Mouse (Mus musculus) adrenal gland, postnatal 36 days (tissue): Measurements from ENCODE around the gene Tnpo3. TPM values are rescaled to one million over a fixed set of nuclear protein-coding genes. Genes with fewer than 3 reads are reported as not detected.

Experiments used
- total RNA-seq, 2 experiments: library from RNA; stranded (reverse); gene quantifications; 2 replicates each; pipeline ENCODE4 v1.2.3; 2021

The Tnpo3 gene
- total RNA-seq, 2 experiments from 2014 or later: 51.6 to 56.5 TPM

Other genes starting within 250 kb of the Tnpo3 start
- not detected for gene Opn1sw, start 221.4 kb downstream of the Tnpo3 start, total RNA-seq
- gene Ccdc136, start 213.6 kb downstream of the Tnpo3 start, total RNA-seq: 1 to 10 TPM; 3.3 to 3.9 TPM
- 1 to 10 TPM; 4.7 to 5.1 TPM for gene Flnc, start 176.6 kb downstream of the Tnpo3 start, total RNA-seq
- 100 to 1,000 TPM; 205 to 224 TPM for gene Atp6v1f, start 142.2 kb downstream of the Tnpo3 start, total RNA-seq
- gene Atp6v1fnb, start 138.4 kb downstream of the Tnpo3 start, total RNA-seq: under 1 TPM in 1 of 2 experiments, not detected in 1; 0.43 TPM
- 1 to 10 TPM; 3.5 to 4.6 TPM for gene Kcp, start 101.9 kb downstream of the Tnpo3 start, total RNA-seq
- gene Irf5, start 83.3 kb downstream of the Tnpo3 start, total RNA-seq: 1 to 10 TPM; 4.4 to 4.9 TPM
- 1 to 10 TPM; 1.7 to 2.0 TPM for gene Tspan33, start 84.3 kb upstream of the Tnpo3 start, total RNA-seq
- gene Smo, start 125.6 kb upstream of the Tnpo3 start, total RNA-seq: 10 to 100 TPM; 41.6 to 50.4 TPM
- gene Ahcyl2, start 158.1 kb upstream of the Tnpo3 start, total RNA-seq: 100 to 1,000 TPM; 116 to 172 TPM